Mouse (Mus musculus) naive thymus-derived CD4-positive, alpha-beta T cell, adult 2 months (primary cell): ENCODE data around the gene Det1.

Experiments
- DNase-seq: peaks from one replicate; pipeline ENCODE4 v3.0.0-alpha.2; 2011; ENCODE audit warnings: low read depth

Det1 gene

GRCm38 (mm10) chr7:78782639-78783581 is 64.2 kb downstream of the Det1 start, which contains the start of the genes Mrps11 and Mrpl46:
Gene Mrps11 (plus strand): TSS chr7:78783119.
Gene Mrpl46 (minus strand): TSS chr7:78783531.
- DNase-seq, result peak; percentile 92

GRCm38 (mm10) chr7:78778741-78779140 is 68.3 kb downstream of the Det1 start:
- no peak for DNase-seq
